Mouse (Mus musculus): ENCODE results near the gene Copz2. TPM values are rescaled to one million over a fixed set of nuclear protein-coding genes. Genes with fewer than 3 reads are reported as not detected.

Copz2 gene
- total and polyA plus RNA-seq, 3 experiments, result 0.35 to 4.1 (median 0.99) TPM

DNA sequence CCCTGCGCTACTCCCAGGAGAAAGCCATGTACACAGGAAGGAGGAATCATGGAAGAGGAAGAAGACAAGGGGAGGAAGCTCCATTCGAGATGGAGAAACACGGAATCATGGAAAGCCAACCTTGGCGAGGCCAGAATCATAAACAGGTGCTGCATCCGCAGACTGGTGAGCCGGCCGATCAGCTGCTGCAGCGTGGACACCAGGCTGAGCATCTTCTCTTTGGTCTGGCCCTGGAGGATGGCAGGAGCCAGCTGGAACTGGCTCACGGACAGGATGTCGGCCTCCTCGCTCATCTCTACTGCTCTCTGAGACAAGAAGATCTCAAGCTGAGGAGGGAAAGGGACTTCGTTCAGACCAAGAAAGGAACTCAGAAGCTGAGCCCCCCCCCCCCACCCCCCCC is 58.9 kb downstream of the Copz2 start:
- Histone ChIP-seq H3K4me2 (ENCODE audit: insufficient read depth, low read depth, poor library complexity, severe bottlenecking) (no peak overlapping the region), H3K4me3 (replicated peaks in 1 of 3; ENCODE audit: low read depth in 2 of 3, low read length in 2 of 3, poor library complexity in 1 of 3) (no peak overlapping the region), H3K4me1 (ENCODE audit: control insufficient read depth in 1 of 2, insufficient read depth in 2 of 2) (peaks cover 0 to 9% of the 10 kb centered on the region in 2 experiments; a peak in 2 of 4 replicates), H3K27ac (ENCODE audit: insufficient read depth, low read depth) (no peak overlapping the region), H3K36me3 (replicated peaks in 1 of 2; ENCODE audit: control insufficient read depth in 1 of 2, insufficient read depth in 1 of 2, low read length in 1 of 2) (peaks cover 64 to 84% of the 10 kb centered on the region in 2 experiments), H3K9ac (ENCODE audit: insufficient read depth, low read depth) (no peak overlapping the region), H3K79me2 (replicated peaks; ENCODE audit: control insufficient read depth, extremely low read depth, insufficient read depth, poor library complexity, severe bottlenecking) (no peaks in the 10 kb centered on the region), H3K9me3 (replicated peaks; ENCODE audit: low read length) (no peaks in the 10 kb centered on the region), H3K27me3 (replicated peaks) (no peaks in the 10 kb centered on the region)
- in situ Hi-C loops (cut with MboI; ENCODE audit: low pct_ligation_motif_present, low pct_unique_long_range_greater_than_20kb, low sequenced_read_pairs), result no loop called here
- dilution Hi-C loops (cut with MboI; ENCODE audit: extremely low pct_ligation_motif_present, extremely low pct_unique_long_range_greater_than_20kb, low sequenced_read_pairs), result no loop called here
- no peak for TF ChIP-seq MAX (IDR thresholded peaks at IDR 0.05; ENCODE audit: low read length)
- no peak for TF ChIP-seq RAD21 (IDR thresholded peaks at IDR 0.05; ENCODE audit: low read depth, low read length)
- DNase-seq (ENCODE audit: extremely low read depth), result no peak

GRCm38 (mm10) chr11:96910003-96910402 is 60.3 kb downstream of the Copz2 start:
- TF ChIP-seq PAX5 (IDR thresholded peaks at IDR 0.05; ENCODE audit: low read length), result no peak
- TF ChIP-seq RAD21 (IDR thresholded peaks at IDR 0.05; ENCODE audit: low read depth, low read length), result peak; percentile 97
- no peak for TF ChIP-seq JUN (IDR thresholded peaks at IDR 0.05; ENCODE audit: insufficient read depth, low read depth, low read length)
- TF ChIP-seq SMC3 (IDR thresholded peaks at IDR 0.05; ENCODE audit: low read depth, low read length), result peak; percentile 96
- TF ChIP-seq CTCF (conservative IDR thresholded peaks at IDR 0.05 in 1 of 2, IDR thresholded peaks at IDR 0.05 in 1 of 2; ENCODE audit: low read depth in 2 of 2, low read length in 2 of 2), result peak; percentile 60 to 98
- no peak for TF ChIP-seq MAFK (IDR thresholded peaks at IDR 0.05; ENCODE audit: insufficient replicate concordance, low read length)
- no peak for TF ChIP-seq BHLHE40 (IDR thresholded peaks at IDR 0.05; ENCODE audit: low read depth, low read length)
- TF ChIP-seq ZNF384 (IDR thresholded peaks at IDR 0.05; ENCODE audit: low read depth, low read length), result no peak
- TF ChIP-seq POLR2A (IDR thresholded peaks at IDR 0.05; ENCODE audit: low read depth, low read length), result 0 out of 2 replicates have a peak, but pooled peaks have one; percentile 19
- TF ChIP-seq MAZ (IDR thresholded peaks at IDR 0.05; ENCODE audit: low read depth, low read length), result peak; percentile 33; the same call in 1 of the 2 replicates
- TF ChIP-seq ETS1 (conservative IDR thresholded peaks at IDR 0.05; ENCODE audit: low read depth, low read length), result no peak
- peak; percentile 60 for TF ChIP-seq ZC3H11A (IDR thresholded peaks at IDR 0.05; ENCODE audit: low read depth, low read length)
- TF ChIP-seq E2F4 (IDR thresholded peaks at IDR 0.05; ENCODE audit: insufficient replicate concordance, low read depth, low read length), result no peak
- TF ChIP-seq GABPA (IDR thresholded peaks at IDR 0.05; ENCODE audit: insufficient replicate concordance, low read depth, low read length), result no peak
- TF ChIP-seq ZKSCAN1 (IDR thresholded peaks at IDR 0.05; ENCODE audit: borderline replicate concordance, low read depth, low read length), result no peak
- no peak; the same call in 1 of the 2 replicates for TF ChIP-seq NELFE (IDR thresholded peaks at IDR 0.05; ENCODE audit: low read depth, low read length)
- TF ChIP-seq MYC (IDR thresholded peaks at IDR 0.05; ENCODE audit: low read depth, low read length), result no peak
- peak; percentile 44; the same call in 1 of the 2 replicates for TF ChIP-seq SIN3A (IDR thresholded peaks at IDR 0.05; ENCODE audit: low read length)
- TF ChIP-seq HCFC1 (IDR thresholded peaks at IDR 0.05; ENCODE audit: low read depth, low read length), result no peak
- Histone ChIP-seq H3K4me3 (replicated peaks in 1 of 3; ENCODE audit: low read depth in 2 of 3, low read length in 2 of 3, poor library complexity in 1 of 3) (no peak overlapping the region), H3K27me3 (replicated peaks) (no peaks in the 10 kb centered on the region), H3K27ac (ENCODE audit: insufficient read depth, low read depth) (no peak overlapping the region), H3K9me3 (replicated peaks; ENCODE audit: low read length) (no peaks in the 10 kb centered on the region), H3K79me2 (replicated peaks; ENCODE audit: control insufficient read depth, extremely low read depth, insufficient read depth, poor library complexity, severe bottlenecking) (no peaks in the 10 kb centered on the region), H3K9ac (ENCODE audit: insufficient read depth, low read depth) (no peak overlapping the region), H3K4me1 (ENCODE audit: control insufficient read depth in 1 of 2, insufficient read depth in 2 of 2) (peaks cover 0 to 16% of the 10 kb centered on the region in 2 experiments; a peak in 3 of 4 replicates), H3K36me3 (replicated peaks in 1 of 2; ENCODE audit: control insufficient read depth in 1 of 2, insufficient read depth in 1 of 2, low read length in 1 of 2) (peaks cover 64 to 94% of the 10 kb centered on the region in 2 experiments), H3K4me2 (ENCODE audit: insufficient read depth, low read depth, poor library complexity, severe bottlenecking) (no peak overlapping the region)
- in situ Hi-C loops (cut with MboI; ENCODE audit: low pct_ligation_motif_present, low pct_unique_long_range_greater_than_20kb, low sequenced_read_pairs), result loop anchor here (5.0 kb wide), 1 partner anchor 38 kb away; no protein-coding TSS in a partner anchor
- DNase-seq (ENCODE audit: extremely low read depth), result peak; percentile 87
- dilution Hi-C loops (cut with MboI; ENCODE audit: extremely low pct_ligation_motif_present, extremely low pct_unique_long_range_greater_than_20kb, low sequenced_read_pairs), result no loop called here

Other genes starting within 250 kb of the Copz2 start
- gene Snx11, start 72.3 kb upstream of the Copz2 start, total RNA-seq (2012; rRNA removed), result 153 and 173 TPM in 2 replicates
- 244 and 246 TPM in 2 replicates for gene Snx11, start 72.3 kb upstream of the Copz2 start, total RNA-seq (2014; rRNA removed)
- 208 and 217 TPM in 2 replicates for gene Snx11, start 72.3 kb upstream of the Copz2 start, polyA plus RNA-seq (2012; ENCODE audit: insufficient read length, low read depth)
- gene Cbx1, start 60.7 kb upstream of the Copz2 start, total RNA-seq (2012; rRNA removed), result 144 and 163 TPM in 2 replicates
- gene Cbx1, start 60.7 kb upstream of the Copz2 start, total RNA-seq (2014; rRNA removed), result 115 and 138 TPM in 2 replicates
- 223 and 251 TPM in 2 replicates for gene Cbx1, start 60.7 kb upstream of the Copz2 start, polyA plus RNA-seq (2012; ENCODE audit: insufficient read length, low read depth)
- 113 and 169 TPM in 2 replicates for gene Nfe2l1, start 19.9 kb upstream of the Copz2 start, total RNA-seq (2012; rRNA removed)
- 61.1 and 77.7 TPM in 2 replicates for gene Nfe2l1, start 19.9 kb upstream of the Copz2 start, total RNA-seq (2014; rRNA removed)
- 145 and 182 TPM in 2 replicates for gene Nfe2l1, start 19.9 kb upstream of the Copz2 start, polyA plus RNA-seq (2012; ENCODE audit: insufficient read length, low read depth)
- 96.3 and 112 TPM in 2 replicates for gene Cdk5rap3, start 66.6 kb downstream of the Copz2 start, total RNA-seq (2012; rRNA removed)
- 59.5 and 61.6 TPM in 2 replicates for gene Cdk5rap3, start 66.6 kb downstream of the Copz2 start, total RNA-seq (2014; rRNA removed)
- 70.3 and 80.0 TPM in 2 replicates for gene Cdk5rap3, start 66.6 kb downstream of the Copz2 start, polyA plus RNA-seq (2012; ENCODE audit: insufficient read length, low read depth)
- 0.08 TPM in 2 replicates for gene Prr15l, start 78.2 kb downstream of the Copz2 start, total RNA-seq (2012; rRNA removed)
- not detected in 2 replicates for gene Prr15l, start 78.2 kb downstream of the Copz2 start, total RNA-seq (2014; rRNA removed)
- gene Prr15l, start 78.2 kb downstream of the Copz2 start, polyA plus RNA-seq (2012; ENCODE audit: insufficient read length, low read depth), result 0.19 and 0.31 TPM in 2 replicates
- gene Pnpo, start 94.1 kb downstream of the Copz2 start, total RNA-seq (2012; rRNA removed), result 38.5 and 42.9 TPM in 2 replicates
- gene Pnpo, start 94.1 kb downstream of the Copz2 start, total RNA-seq (2014; rRNA removed), result 54.3 and 56.2 TPM in 2 replicates
- 32.5 and 36.3 TPM in 2 replicates for gene Pnpo, start 94.1 kb downstream of the Copz2 start, polyA plus RNA-seq (2012; ENCODE audit: insufficient read length, low read depth)
- gene Sp2, start 133.1 kb downstream of the Copz2 start, total RNA-seq (2012; rRNA removed), result 2.1 and 2.8 TPM in 2 replicates
- 1.1 TPM in 2 replicates for gene Sp2, start 133.1 kb downstream of the Copz2 start, total RNA-seq (2014; rRNA removed)
- 15.9 and 21.0 TPM in 2 replicates for gene Sp2, start 133.1 kb downstream of the Copz2 start, polyA plus RNA-seq (2012; ENCODE audit: insufficient read length, low read depth)
- 44.3 and 65.5 TPM in 2 replicates for gene Sp6, start 163.5 kb downstream of the Copz2 start, total RNA-seq (2012; rRNA removed)
- gene Sp6, start 163.5 kb downstream of the Copz2 start, total RNA-seq (2014; rRNA removed), result 15.8 and 18.4 TPM in 2 replicates
- 10.0 and 10.1 TPM in 2 replicates for gene Sp6, start 163.5 kb downstream of the Copz2 start, polyA plus RNA-seq (2012; ENCODE audit: insufficient read length, low read depth)
- 55.8 and 63.9 TPM in 2 replicates for gene Scrn2, start 180.1 kb downstream of the Copz2 start, total RNA-seq (2012; rRNA removed)
- 34.5 and 37.5 TPM in 2 replicates for gene Scrn2, start 180.1 kb downstream of the Copz2 start, total RNA-seq (2014; rRNA removed)
- 35.2 and 41.1 TPM in 2 replicates for gene Scrn2, start 180.1 kb downstream of the Copz2 start, polyA plus RNA-seq (2012; ENCODE audit: insufficient read length, low read depth)
- 0.38 and 0.46 TPM in 2 replicates for gene Lrrc46, start 191.5 kb downstream of the Copz2 start, total RNA-seq (2012; rRNA removed)
- 0.23 TPM in 1 of 2 replicates, not detected in the other for gene Lrrc46, start 191.5 kb downstream of the Copz2 start, total RNA-seq (2014; rRNA removed)
- gene Lrrc46, start 191.5 kb downstream of the Copz2 start, polyA plus RNA-seq (2012; ENCODE audit: insufficient read length, low read depth), result 0.91 and 1.0 TPM in 2 replicates
- 111 and 119 TPM in 2 replicates for gene Mrpl10, start 191.7 kb downstream of the Copz2 start, total RNA-seq (2012; rRNA removed)
- 93.2 and 104 TPM in 2 replicates for gene Mrpl10, start 191.7 kb downstream of the Copz2 start, total RNA-seq (2014; rRNA removed)
- gene Mrpl10, start 191.7 kb downstream of the Copz2 start, polyA plus RNA-seq (2012; ENCODE audit: insufficient read length, low read depth), result 110 and 132 TPM in 2 replicates
- 14.2 and 17.6 TPM in 2 replicates for gene Osbpl7, start 200.8 kb downstream of the Copz2 start, total RNA-seq (2012; rRNA removed)
- gene Osbpl7, start 200.8 kb downstream of the Copz2 start, total RNA-seq (2014; rRNA removed), result 6.6 and 7.4 TPM in 2 replicates
- 22.1 and 24.4 TPM in 2 replicates for gene Osbpl7, start 200.8 kb downstream of the Copz2 start, polyA plus RNA-seq (2012; ENCODE audit: insufficient read length, low read depth)